Mouse (Mus musculus) cerebellum, adult (tissue): Measurements from ENCODE around the gene Tril.
A peak's percentile ranks its signal among the peaks of the same experiment; 100 is the strongest.

ENCODE experiments used
- ATAC-seq: cut with Nextera tagmentation; 2 replicates; pipeline ENCODE4 v1.9.2; 2017; ENCODE audit warnings: mild to moderate bottlenecking, moderate library complexity, mixed read lengths; ENCODE audit not compliant: insufficient number of reproducible peaks, low FRiP score, low TSS enrichment

The Tril gene

GRCm38 (mm10) chr6:53807185-53807584 lies 13.4 kb downstream of the Tril start:
- no peak for ATAC-seq

GRCm38 (mm10) chr6:53806591-53807023 lies 14.0 kb downstream of the Tril start:
- ATAC-seq = no peak

- ATAC-seq = no peak
Measured at GRCm38 (mm10) chr6:53806021-53806420, 14.6 kb downstream of the Tril start.

- no peak for ATAC-seq
Measured at GRCm38 (mm10) chr6:53804145-53804544, 16.5 kb downstream of the Tril start.

- no peak for ATAC-seq
Measured at GRCm38 (mm10) chr6:53803551-53803950, 17.1 kb downstream of the Tril start.

- no peak; the same call in 1 of the 2 replicates for ATAC-seq
Measured at GRCm38 (mm10) chr6:53801893-53802286, 18.7 kb downstream of the Tril start.

- peak; percentile 70; the same call in 1 of the 2 replicates for ATAC-seq
Measured at GRCm38 (mm10) chr6:53801269-53801892, 19.2 kb downstream of the Tril start.

- no peak for ATAC-seq
Measured at GRCm38 (mm10) chr6:53798865-53799264, 21.8 kb downstream of the Tril start.

- ATAC-seq = no peak
Measured at GRCm38 (mm10) chr6:53796835-53797234, 23.8 kb downstream of the Tril start.

GRCm38 (mm10) chr6:53795788-53796187 lies 24.8 kb downstream of the Tril start:
- peak; percentile 83 for ATAC-seq

- ATAC-seq = peak; percentile 17; the same call in 1 of the 2 replicates
Measured at GRCm38 (mm10) chr6:53795078-53795477, 25.6 kb downstream of the Tril start.

GRCm38 (mm10) chr6:53794323-53794971 lies 26.2 kb downstream of the Tril start:
- peak; percentile 94 for ATAC-seq

- no peak for ATAC-seq
Measured at GRCm38 (mm10) chr6:53782880-53783539, 37.6 kb downstream of the Tril start.

- no peak for ATAC-seq
Measured at GRCm38 (mm10) chr6:53782273-53782672, 38.4 kb downstream of the Tril start.

- 0 out of 2 replicates have a peak, but pooled peaks have one; percentile 26 for ATAC-seq
Measured at GRCm38 (mm10) chr6:53781171-53781570, 39.5 kb downstream of the Tril start.

GRCm38 (mm10) chr6:53780008-53780407 lies 40.6 kb downstream of the Tril start:
- ATAC-seq = no peak

- no peak for ATAC-seq
Measured at GRCm38 (mm10) chr6:53779526-53779925, 41.1 kb downstream of the Tril start.

- ATAC-seq = no peak
Measured at GRCm38 (mm10) chr6:53778424-53778955, 42.1 kb downstream of the Tril start.

- ATAC-seq = no peak
Measured at GRCm38 (mm10) chr6:53768275-53768674, 52.4 kb downstream of the Tril start.

GRCm38 (mm10) chr6:53766243-53766915 lies 54.3 kb downstream of the Tril start:
- no peak for ATAC-seq

- ATAC-seq = no peak
Measured at GRCm38 (mm10) chr6:53765731-53766130, 54.9 kb downstream of the Tril start.
